Mouse (Mus musculus) heart, adult 2 months (tissue): ENCODE results near the gene Hist1h2bn.

Experiments used
- CTCF ChIP-seq: fragments of 200-600 bp; IDR thresholded peaks from 2 replicates; pipeline ENCODE4 v1.8.1; 2022; ENCODE audit warnings: antibody characterized with exemption, mild to moderate bottlenecking, moderate library complexity
- EP300 ChIP-seq: fragments of 200-500 bp; IDR thresholded peaks from 2 replicates; pipeline ENCODE4 v1.6.1; 2011; ENCODE audit warnings: low read depth, low read length, control low read depth; ENCODE audit not compliant: insufficient read depth
- POLR2A ChIP-seq: fragments of 200-500 bp; IDR thresholded peaks from 2 replicates; pipeline ENCODE4 v1.6.1; 2011; ENCODE audit warnings: mild to moderate bottlenecking, low read depth, low read length, control low read depth; ENCODE audit not compliant: insufficient read depth

DNA sequence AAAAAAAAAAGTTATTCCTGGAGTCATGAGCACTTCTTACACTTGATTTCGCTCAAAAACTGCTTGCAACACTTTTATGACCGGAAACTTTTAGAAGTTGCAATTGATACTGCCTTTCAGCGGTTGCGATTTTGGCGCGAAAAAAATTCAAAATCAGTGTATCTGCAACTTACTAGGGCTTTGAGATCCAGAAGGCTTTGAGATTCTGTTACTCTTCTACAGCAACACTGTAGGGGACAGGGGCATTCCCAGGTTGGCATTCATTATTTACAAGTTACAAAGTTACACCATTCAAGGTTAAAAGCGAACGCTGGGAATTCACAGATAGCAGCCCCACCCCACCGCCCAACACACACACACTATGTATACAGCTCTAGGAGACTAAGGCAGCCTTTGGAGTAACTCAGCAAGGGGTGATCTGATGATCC lies 29.8 kb downstream of the Hist1h2bn start:
- TF ChIP-seq CTCF = no peak
- TF ChIP-seq EP300 = no peak
- TF ChIP-seq POLR2A = no peak
